Mouse (Mus musculus) left cerebral cortex, adult 18-20 months (tissue): ENCODE measurements around the gene Hspa1a. TPM values are rescaled to one million over a fixed set of nuclear protein-coding genes. Genes with fewer than 3 reads are reported as not detected.

Experiments
- total RNA-seq, 2 experiments: library from RNA; stranded (reverse); gene quantifications; 2 replicates each; pipeline ENCODE4 v1.2.3; 2021

The Hspa1a gene
- total RNA-seq, 2 experiments from 2014 or later = 22.1 to 23.4 TPM

Other genes with a start within 250 kb of the Hspa1a start
- gene C4b, start 228.3 kb downstream of the Hspa1a start, total RNA-seq = 10 to 100 TPM; 29.6 to 32.7 TPM
- gene Cyp21a1, start 167.6 kb downstream of the Hspa1a start, total RNA-seq = not detected
- gene Stk19, start 135.2 kb downstream of the Hspa1a start, total RNA-seq = 10 to 100 TPM; 49.7 to 53.0 TPM
- gene Dxo, start 135.1 kb downstream of the Hspa1a start, total RNA-seq = 10 to 100 TPM; 32.1 to 37.8 TPM
- gene Skiv2l, start 121.9 kb downstream of the Hspa1a start, total RNA-seq = 10 to 100 TPM; 62.2 to 63.9 TPM
- gene Nelfe, start 121.8 kb downstream of the Hspa1a start, total RNA-seq = 10 to 100 TPM; 33.8 to 39.7 TPM
- gene Cfb, start 109.6 kb downstream of the Hspa1a start, total RNA-seq = under 1 TPM; 0.16 to 0.26 TPM
- 1 to 10 TPM; 7.4 to 7.8 TPM for gene Zbtb12, start 92.7 kb downstream of the Hspa1a start, total RNA-seq
- gene Gm20547, start 90.1 kb downstream of the Hspa1a start, total RNA-seq = not detected
- gene C2, start 73.9 kb downstream of the Hspa1a start, total RNA-seq = 1 to 10 TPM; 2.7 to 3.4 TPM
- gene Ehmt2, start 73.7 kb downstream of the Hspa1a start, total RNA-seq = 100 to 1,000 TPM; 168 to 175 TPM
- under 1 TPM; 0.30 to 0.45 TPM for gene Slc44a4, start 57.7 kb downstream of the Hspa1a start, total RNA-seq
- 10 to 100 TPM; 46.2 to 48.4 TPM for gene Neu1, start 40.9 kb downstream of the Hspa1a start, total RNA-seq
- 10 to 100 TPM; 21.5 to 31.4 TPM for gene Hspa1b, start 12.9 kb downstream of the Hspa1a start, total RNA-seq
- gene Gm20481, start 2.2 kb downstream of the Hspa1a start, total RNA-seq = under 1 TPM in 1 of 2 experiments, not detected in 1; 0.72 TPM
- under 1 TPM; 0.44 to 0.61 TPM for gene Hspa1l, start 547 bp upstream of the Hspa1a start, total RNA-seq
- 10 to 100 TPM; 13.9 to 15.5 TPM for gene Lsm2, start 9.7 kb upstream of the Hspa1a start, total RNA-seq
- 10 to 100 TPM; 39.6 to 44.0 TPM for gene Vars, start 28.8 kb upstream of the Hspa1a start, total RNA-seq
- under 1 TPM; 0.61 to 0.77 TPM for gene Vwa7, start 44.4 kb upstream of the Hspa1a start, total RNA-seq
- gene Sapcd1, start 55.9 kb upstream of the Hspa1a start, total RNA-seq = not detected
- gene Msh5, start 74.6 kb upstream of the Hspa1a start, total RNA-seq = under 1 TPM; 0.65 to 0.68 TPM
- gene Clic1, start 77.8 kb upstream of the Hspa1a start, total RNA-seq = 10 to 100 TPM in 1 of 2 experiments, 1 to 10 TPM in 1; 9.1 to 10.2 TPM
- gene Ddah2, start 86.9 kb upstream of the Hspa1a start, total RNA-seq = 10 to 100 TPM in 1 of 2 experiments, 1 to 10 TPM in 1; 9.9 to 11.6 TPM
- not detected for gene Ly6g6c, start 93.2 kb upstream of the Hspa1a start, total RNA-seq
- gene Mpig6b, start 94.0 kb upstream of the Hspa1a start, total RNA-seq = not detected
- gene Ly6g6e, start 104.7 kb upstream of the Hspa1a start, total RNA-seq = 1 to 10 TPM; 2.3 to 6.2 TPM
- 1 to 10 TPM in 1 of 2 experiments, under 1 TPM in 1; 0.70 to 1.0 TPM for gene Ly6g6d, start 105.9 kb upstream of the Hspa1a start, total RNA-seq
- under 1 TPM; 0.33 to 0.40 TPM for gene Ly6g6f, start 113.5 kb upstream of the Hspa1a start, total RNA-seq
- gene Abhd16a, start 117.1 kb upstream of the Hspa1a start, total RNA-seq = 100 to 1,000 TPM; 115 to 120 TPM
- gene Ly6g5c, start 136.1 kb upstream of the Hspa1a start, total RNA-seq = not detected
- under 1 TPM; 0.28 to 0.72 TPM for gene Ly6g5b, start 143.3 kb upstream of the Hspa1a start, total RNA-seq
- gene Gpank1, start 149.3 kb upstream of the Hspa1a start, total RNA-seq = 10 to 100 TPM; 15.9 to 16.4 TPM
- 100 to 1,000 TPM; 192 to 198 TPM for gene Csnk2b, start 149.9 kb upstream of the Hspa1a start, total RNA-seq
- gene D17H6S53E, start 154.2 kb upstream of the Hspa1a start, total RNA-seq = 10 to 100 TPM; 31.5 to 32.2 TPM
- not detected for gene Apom, start 159.9 kb upstream of the Hspa1a start, total RNA-seq
- 100 to 1,000 TPM; 294 to 308 TPM for gene Bag6, start 163.0 kb upstream of the Hspa1a start, total RNA-seq
- 100 to 1,000 TPM; 270 to 288 TPM for gene Prrc2a, start 192.7 kb upstream of the Hspa1a start, total RNA-seq
- 10 to 100 TPM in 1 of 2 experiments, 1 to 10 TPM in 1; 8.6 to 11.6 TPM for gene Aif1, start 203.9 kb upstream of the Hspa1a start, total RNA-seq
- gene Lst1, start 216.3 kb upstream of the Hspa1a start, total RNA-seq = 1 to 10 TPM; 6.0 to 6.9 TPM
- under 1 TPM; 0.79 to 0.80 TPM for gene Ltb, start 222.3 kb upstream of the Hspa1a start, total RNA-seq
- not detected for gene Tnf, start 229.9 kb upstream of the Hspa1a start, total RNA-seq
- under 1 TPM; 0.23 to 0.60 TPM for gene Lta, start 233.2 kb upstream of the Hspa1a start, total RNA-seq
- gene Gm16181, start 248.7 kb upstream of the Hspa1a start, total RNA-seq = not detected